Mouse (Mus musculus) cerebellum, postnatal 4 days (tissue): ENCODE measurements around the gene Prss41.

Source experiments
- DNase-seq, 2 experiments: peaks; one replicate each; pipeline ENCODE4 v3.0.0; 2022; ENCODE audit warnings: low spot score in 2 of 2, mixed read lengths in 1 of 2

Prss41 gene

DNA sequence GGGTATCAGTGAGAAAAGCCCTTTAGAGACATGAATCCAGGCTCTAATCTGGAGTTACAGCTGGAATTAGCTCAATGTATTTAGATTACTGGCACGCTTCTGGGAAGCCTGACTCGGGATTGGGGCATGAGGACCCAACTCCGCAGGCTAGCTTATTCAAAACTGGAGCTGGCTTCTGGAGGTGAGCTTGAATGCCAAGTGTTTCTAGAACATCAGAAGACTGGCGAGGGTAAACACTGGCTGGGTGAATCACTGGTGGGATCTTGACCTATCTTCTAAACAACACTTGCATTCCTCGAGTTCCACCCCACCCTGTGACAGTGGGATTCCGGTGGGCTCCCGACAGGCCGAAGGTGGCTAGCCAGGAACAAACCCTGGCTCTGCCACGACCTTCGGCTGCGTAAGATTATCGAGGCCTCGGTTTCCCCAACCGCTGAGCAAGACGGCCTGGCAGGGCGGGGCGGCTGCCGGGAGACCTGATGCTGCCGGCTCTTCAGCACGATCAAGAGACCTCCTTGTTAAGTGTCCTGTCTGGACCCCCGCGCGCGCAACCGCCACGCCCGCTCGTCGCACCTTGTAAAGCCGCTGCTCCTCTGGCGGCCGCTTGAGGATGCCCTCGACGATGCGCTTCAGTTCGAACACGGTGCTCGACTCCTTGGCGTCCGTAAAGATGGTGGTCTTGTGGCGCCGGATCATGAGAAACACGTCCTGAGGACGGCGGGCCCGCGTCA lies 15.5 kb downstream of the Prss41 start:
- peak in 1 of 2 experiments; percentile 62 for DNase-seq

DNA sequence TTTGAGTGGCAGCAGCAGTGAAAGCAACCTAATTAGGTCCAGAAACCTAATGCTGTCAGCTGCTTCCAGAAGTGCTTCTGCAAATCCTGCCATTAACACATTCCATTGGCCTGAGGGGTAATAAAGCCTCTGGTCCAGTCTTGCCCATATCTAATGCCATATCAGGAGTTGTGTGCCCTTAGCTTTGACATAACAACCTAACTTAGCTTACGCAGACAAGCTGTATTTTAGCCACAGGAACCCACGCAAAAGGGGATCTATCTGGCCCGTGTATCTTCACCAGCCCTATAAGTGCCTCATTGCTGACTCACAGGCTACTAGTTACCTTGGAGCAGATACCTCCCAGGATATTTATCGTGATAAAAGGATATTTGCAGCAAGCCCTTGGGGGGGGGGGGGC lies 18.4 kb downstream of the Prss41 start:
- DNase-seq: no peak

DNA sequence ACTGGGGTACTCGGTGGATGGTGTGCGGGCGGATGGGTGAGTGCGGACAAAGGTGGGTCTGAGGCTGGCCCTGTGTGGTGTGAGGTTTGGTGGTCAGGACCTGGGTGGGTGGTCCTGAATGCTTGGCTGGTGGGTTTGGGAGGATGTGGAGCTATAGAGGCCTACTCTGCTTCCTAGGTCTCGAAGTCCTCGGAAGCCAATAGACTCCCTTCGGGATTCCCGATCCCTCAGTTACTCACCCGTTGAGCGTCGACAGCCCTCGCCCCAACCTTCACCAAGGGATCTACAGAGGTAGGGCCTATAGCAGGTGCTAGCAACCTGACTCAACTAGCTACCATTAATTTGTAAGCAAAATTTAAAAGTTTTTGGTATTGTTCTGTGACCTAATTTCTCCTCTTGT lies 20.4 kb downstream of the Prss41 start:
- no peak for DNase-seq

DNA sequence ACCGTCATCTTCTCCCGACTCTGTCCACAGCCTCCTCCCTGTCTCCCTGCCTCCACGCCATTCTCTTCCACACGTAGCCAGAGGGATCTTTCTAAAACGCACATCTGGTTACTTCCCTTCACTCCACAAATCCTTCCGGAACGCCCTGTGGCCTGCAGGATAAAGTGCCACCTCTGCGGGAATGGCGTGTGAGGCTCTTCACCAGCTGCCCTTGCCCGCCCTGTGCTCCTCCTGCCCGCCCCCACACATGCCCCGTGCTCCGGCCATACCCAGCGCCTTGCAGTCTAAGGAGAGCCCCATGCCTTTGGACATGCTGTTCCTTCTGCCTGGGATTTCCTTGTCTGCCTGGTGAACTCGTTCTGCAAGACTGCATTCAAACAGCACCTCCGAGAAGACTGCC lies 21.0 kb downstream of the Prss41 start:
- no peak for DNase-seq

DNA sequence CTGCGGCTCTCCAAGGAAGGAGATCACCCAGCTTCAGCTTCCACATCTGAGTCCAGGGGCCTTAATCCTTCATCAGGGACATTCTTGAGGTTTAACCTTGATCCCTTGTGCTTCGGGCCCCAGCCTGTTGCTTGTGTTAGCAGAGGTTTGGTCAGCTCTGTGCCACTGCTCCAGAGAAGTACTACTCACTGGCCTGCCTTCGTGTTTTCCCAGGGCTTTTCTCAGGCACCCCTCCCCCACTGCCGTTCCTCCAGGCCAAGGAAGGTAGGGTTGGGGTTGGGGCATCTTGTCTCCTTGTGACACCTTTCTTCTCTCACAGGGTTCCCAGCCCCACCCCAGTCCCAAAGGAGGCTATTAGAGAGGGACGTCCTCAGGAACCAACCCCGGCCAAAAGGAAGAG lies 21.9 kb downstream of the Prss41 start:
- DNase-seq: no peak

DNA sequence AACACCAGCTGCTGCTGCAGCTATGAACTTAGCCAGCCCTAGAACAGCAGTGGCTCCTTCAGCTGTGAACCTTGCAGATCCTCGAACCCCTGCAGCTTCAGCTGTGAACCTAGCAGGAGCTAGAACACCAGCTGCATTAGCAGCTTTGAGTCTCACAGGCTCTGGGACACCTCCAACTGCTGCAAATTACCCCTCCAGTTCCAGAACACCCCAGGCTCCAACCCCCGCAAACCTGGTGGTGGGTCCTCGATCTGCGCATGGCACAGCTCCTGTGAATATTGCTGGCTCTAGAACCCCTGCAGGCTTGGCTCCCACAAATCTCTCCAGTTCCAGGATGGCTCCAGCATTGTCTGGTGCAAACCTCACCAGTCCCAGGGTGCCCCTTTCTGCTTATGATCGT lies 23.2 kb downstream of the Prss41 start:
- no peak for DNase-seq

DNA sequence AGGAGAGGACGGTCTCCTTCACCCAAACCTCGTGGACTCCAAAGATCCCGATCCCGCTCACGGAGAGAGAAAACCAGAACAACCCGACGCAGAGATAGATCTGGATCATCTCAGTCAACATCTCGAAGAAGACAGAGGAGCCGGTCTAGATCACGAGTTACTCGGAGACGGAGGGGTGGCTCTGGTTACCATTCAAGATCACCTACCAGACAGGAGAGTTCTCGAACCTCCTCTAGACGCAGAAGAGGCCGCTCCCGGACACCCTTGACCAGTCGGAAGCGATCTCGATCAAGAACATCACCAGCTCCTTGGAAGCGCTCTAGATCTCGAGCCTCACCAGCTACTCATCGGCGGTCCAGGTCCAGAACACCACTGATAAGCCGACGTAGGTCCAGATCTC lies 24.7 kb downstream of the Prss41 start:
- DNase-seq: no peak

DNA sequence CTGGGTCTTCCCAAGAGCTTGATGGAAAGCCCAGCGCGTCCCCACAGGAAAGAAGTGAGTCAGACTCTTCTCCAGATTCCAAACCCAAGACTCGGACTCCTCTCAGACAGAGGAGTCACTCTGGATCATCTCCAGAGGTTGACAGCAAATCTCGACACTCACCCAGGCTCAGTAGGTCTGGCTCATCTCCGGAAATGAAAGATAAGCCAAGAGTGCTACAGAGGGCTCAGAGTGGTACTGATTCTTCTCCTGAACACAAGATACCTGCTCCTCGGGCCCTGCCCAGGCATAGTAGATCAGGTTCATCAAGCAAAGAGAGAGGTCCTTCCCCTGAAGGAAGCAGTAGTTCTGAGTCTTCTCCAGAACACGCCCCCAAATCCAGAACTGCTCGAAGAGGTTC lies 25.4 kb downstream of the Prss41 start:
- DNase-seq: no peak

DNA sequence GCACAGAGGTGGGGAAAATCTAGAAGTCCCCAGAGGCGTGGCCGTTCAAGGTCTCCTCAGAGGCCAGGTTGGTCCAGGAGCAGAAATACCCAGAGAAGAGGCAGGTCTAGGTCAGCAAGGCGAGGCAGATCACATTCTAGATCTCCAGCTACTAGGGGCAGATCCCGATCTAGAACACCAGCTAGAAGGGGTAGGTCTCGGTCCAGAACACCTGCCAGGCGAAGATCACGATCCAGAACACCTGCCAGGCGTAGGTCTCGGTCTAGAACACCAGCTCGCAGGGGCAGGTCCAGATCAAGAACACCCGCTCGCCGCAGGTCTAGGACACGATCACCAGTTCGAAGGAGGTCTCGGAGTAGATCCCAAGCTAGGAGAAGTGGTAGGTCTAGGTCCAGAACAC lies 28.3 kb downstream of the Prss41 start:
- DNase-seq: no peak

DNA sequence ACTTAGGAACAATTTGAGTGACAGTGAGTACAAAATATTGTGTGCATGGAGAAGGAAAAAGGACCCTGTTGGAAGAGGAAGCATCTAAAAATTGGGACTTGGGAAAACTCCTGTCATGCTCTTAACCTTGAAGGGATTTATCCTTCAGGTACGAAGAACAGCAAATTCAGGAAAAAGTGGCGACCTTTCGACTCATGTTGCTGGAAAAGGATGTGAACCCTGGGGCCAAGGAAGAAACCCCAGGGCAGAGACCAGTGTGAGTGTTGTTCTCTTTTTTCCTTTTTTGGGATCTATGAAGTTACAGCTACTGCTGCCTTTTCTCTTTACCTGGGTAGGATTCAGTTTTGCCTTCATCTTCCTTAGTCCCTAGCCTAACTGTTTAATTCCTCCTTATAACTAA lies 36.1 kb downstream of the Prss41 start:
- DNase-seq: no peak

DNA sequence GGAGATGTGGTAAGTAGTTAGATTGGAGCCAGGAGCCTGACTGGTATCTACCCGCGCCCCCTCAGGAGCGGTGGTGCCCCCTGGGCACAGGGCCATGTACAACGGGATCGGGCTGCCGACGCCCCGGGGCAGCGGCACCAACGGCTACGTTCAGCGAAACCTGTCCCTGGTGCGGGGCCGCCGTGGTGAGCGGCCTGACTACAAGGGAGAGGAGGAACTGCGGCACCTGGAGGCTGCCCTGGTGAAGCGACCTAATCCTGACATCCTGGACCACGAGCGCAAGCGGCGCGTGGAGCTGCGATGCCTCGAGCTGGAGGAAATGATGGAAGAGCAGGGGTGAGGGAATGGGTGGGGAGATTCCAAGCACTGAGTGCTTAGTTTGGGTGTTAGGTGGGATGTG lies 37.1 kb downstream of the Prss41 start:
- DNase-seq: no peak

DNA sequence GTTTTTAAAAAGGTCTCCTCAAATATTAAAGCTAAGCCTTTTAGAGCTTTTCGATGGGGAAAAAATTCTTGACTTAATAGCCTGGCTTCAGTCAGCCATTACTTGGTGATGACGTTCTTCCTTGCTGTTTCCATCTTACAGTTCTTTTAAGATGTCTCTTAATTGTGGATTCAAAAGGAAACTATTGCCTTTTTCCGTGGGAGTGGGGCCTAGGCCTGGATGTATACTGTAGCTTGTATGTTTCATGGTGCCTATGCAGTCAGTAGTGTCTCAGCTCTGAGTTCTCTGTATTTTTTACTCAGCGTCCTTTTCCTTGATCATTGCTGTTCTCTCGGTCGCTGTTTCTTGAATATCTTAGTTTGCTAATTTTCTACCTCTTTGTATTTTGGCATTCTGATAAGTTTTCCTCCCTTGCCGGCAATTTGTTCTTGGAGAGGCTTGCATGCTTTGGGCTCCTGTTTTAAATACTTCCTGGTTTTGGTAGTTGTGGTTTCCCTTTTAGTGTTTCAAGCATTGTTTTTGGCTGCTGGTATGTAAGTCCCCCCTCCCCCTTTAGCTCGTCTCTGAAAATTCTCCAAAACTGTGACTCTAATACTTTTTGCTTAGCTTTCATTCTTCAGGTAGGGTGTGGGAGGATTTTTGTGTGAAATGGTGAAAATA lies 39.4 kb downstream of the Prss41 start:
- DNase-seq: no peak

DNA sequence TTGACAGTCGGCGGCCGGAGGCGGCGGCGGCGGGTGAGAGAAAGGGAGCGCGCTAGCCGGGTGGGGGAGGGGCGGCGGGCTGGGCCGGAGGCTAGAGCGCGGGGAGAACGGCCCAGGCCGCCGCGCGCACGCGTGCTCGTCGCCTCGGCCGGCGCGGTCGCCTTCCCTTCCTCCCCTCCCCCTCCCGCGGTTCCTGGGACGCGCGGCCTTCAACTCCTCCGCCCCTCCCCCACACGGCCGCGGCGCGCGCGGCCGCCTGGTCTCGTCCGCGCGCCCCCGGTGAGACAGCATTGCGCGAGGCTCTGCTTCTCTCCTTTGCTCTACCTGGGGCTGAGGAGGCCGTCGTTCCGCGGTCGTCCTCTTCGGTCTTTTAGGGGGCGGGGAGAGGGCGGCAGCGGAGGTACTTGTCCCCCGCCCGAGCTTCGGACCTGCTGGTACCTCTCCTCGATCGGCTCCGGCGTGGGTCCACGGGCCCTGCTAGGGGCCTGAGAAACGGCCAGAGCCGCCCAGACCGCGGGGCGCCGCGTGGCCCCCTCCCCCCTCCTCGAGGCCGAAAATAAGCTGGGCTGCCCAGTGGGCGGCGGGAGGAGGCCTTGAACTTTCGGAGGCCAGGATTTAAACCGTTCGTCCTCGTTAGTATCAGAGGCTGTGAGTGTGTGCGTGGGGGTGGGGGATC lies 40.5 kb downstream of the Prss41 start:
- peak; percentile 56 to 84 for DNase-seq

DNA sequence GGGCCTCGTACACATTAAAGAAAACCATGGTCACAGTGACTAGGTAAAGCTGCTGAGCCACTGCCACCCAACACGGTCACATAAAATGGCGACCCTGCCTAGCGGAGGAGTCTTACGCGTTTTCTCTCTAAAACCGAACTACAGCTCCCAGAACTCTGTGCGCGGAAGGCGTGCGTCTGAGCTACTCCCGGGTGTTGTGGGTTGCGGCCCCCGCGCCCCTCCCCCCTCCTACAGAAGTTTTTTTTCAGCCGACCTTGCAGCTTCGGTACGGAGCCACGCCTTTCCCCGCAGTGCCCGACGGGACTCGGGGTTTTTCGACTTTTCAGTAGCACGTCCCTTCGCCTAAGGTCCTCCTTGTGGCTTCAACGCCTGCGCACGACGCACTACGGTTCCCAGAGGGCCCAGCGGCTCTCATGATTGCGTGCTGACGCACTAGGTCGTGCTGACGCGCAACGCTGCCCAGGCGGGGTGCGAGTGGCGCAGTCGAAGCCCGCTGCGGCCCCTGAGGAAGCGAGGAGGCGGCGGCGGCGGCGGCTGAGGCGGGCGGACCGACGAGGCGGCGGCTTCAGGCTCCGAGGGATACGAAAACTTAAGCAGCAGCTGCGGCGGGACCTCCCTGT lies 41.1 kb downstream of the Prss41 start:
- DNase-seq: peak; percentile 88 to 95

DNA sequence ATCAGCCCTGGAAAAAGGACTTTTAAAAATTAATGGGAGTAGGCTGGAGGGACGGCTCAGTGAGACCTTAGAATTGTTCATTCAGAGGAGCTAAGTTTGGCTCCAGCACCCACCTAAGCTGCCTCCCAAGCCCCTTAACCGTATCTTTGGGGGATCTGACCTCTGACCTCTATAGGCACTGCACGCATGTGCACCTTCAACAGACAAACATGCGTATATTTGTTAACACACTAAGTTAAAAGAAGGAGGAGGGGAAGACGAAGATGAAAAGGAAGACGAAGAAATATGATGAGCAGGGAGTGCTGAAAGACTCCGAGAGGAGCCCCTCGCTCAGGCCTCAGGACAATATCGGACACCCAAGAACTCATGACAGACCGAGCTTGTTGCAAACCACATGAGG lies 42.3 kb downstream of the Prss41 start:
- DNase-seq: no peak

DNA sequence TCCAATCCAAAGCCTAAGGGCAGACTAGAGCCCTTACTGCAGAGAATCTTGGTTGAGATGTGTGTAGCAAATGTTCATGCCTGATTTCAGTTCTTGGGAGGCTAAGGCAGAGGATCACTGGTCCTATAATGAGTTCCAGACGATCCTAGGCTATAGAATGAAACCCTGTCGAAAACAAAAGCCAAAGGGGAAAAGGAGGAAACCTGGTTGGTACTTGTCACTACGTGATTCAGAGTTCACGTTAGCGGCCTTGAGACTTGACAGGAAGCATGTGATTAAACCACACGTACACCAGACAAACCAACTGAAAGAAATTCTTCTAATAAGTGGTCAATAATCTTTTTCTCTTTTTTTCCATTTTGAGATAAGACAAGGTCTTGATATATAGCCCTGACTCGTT lies 46.7 kb downstream of the Prss41 start:
- DNase-seq: no peak

DNA sequence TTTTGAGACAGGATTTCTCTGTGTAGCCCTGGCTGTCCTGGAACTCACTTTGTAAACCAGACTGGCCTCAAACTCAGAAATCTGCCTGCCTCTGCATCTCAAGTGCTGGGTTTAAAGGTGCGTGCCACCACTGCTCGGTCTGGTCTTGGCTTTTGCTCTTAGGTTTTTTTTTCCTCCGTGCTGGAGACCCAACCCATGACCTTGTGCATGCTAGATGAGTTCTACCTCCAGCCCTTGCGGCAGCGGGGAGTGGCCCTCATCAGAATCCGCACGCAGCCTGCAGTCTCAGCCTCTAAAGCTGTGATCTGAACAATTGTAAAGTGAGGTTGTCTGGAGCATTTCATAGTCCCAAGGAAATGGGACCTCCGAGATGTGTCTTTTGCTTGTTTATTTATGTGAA lies 48.6 kb downstream of the Prss41 start:
- no peak for DNase-seq

DNA sequence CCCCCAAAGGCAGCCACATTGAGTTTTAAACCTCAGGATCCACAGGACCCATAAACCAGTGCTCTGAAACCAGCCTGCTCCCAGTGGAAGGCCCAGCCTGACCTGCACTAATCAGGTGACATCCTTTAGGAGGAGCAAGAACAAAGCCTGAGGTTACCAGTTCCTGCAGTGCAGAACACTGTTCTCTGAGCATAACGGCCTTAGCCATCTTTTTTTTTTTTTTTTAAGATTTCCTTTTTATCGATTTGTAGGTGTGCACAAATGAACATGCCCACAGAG lies 53.0 kb downstream of the Prss41 start:
- no peak for DNase-seq

DNA sequence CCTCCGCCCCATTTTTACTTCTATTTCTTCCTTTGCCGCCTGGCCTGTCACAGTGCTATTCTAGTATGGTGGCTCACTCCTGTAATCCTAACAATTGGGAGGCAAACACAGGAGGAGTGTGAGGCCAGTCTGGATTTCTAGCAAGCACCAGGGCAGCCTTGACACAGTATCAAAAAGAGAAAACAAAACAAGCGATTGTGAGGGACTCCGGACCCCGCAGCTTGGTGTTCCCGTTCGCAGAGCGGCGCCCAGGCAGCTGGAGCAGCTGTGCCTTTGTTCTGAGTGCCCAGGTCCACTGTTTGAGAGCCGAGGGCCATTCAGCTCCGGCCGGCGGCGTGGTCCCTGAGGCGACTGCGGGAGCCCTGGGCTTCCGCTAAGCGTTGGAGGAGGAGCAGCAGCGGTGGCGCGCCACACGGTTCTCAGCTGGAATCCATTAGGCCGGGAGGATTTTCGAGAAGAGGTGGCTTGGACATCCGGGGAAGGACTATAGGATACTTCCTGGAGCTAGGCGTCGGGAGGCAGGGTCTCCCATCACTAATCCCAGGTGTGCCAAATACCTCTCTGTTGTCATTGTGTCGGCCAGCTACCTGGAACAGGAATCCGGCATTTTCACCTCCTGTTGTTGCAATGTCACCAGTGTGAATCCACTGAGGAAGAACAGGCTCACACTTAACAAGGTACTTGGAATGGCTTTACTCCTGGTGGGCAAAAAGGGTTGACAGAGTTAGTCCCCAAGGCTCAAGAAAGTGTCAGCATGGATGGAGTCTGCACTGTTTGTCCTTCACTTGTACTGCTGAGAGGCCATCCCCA lies 53.5 kb downstream of the Prss41 start, which contains the start of gene Srrm2:
Gene Srrm2, plus strand, starts transcription at position 264 of the 810 bp plus-strand sequence.
- peak in 1 of 2 experiments; percentile 40 for DNase-seq

DNA sequence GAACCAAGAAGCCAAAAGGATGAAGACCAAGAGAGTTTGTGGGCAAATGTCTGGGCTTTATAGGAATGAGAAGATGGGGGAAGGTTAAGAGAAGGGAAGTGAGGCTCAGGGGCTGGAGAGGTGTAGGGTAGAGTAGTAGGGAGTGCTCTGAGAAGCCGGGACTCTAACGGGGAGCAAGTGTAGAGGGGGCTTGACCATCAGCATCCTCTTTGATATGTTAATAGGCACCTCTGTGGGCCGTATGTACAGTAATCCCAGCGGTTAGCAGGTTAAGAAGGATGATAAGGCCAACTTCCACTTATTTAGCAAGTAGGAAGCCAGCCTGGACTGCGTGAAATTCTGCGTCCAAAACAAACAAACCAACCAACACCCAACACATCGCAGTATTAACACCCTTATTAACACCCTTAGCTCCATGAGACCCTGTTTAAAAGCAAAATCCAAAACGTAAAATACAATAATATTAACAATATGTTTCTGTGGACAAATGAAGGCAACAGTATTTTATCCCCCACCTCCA lies 54.2 kb downstream of the Prss41 start:
- DNase-seq: no peak

DNA sequence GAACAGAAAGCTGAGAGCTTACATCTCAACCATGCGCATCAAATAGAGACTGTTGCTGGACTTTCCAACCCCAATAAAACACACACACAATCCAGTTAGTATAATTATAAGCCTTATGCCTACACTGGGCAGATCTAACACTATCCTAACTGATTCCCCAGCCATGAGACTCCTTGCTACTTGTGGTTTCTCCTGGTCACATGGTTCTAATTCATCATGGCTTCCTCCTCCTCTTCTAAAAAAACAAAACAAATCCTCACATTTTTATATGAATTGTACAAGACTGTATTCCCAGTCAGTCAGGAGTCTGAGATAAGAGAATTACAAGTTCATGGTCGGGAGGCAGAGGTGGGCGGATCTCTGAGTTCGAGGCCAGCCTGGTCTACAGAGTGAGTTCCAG lies 55.0 kb downstream of the Prss41 start:
- DNase-seq: no peak
